Mouse (Mus musculus): ENCODE measurements around the gene Pcgf2.

Pcgf2 gene

DNA sequence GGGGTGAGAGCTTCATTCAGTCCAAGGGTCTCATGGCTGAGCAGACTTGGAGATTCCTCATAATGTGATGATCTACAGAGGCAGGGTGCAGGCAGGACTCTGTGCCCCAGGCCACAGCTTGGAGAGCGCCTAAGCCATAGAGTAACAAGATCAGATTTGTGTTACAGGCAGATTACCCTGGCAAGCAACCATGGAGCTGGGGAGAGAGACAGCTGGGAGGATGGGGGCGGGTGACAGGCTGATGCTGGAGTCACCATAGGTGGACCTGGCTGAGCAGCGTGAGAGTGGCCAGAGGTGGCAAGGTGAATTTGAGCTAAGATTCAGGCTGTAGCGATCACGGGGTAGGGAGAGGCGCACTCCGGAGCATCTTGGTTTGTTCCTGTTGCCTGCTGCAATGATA lies 32.1 kb downstream of the Pcgf2 start:
- 85% methylated on average over 7 of the region's 7 CpGs for WGBS

- WGBS: 82% methylated on average over 15 of the region's 15 CpGs
Measured at GRCm38 (mm10) chr11:97666794-97667193, 33.5 kb downstream of the Pcgf2 start.

GRCm38 (mm10) chr11:97666221-97666620 lies 34.1 kb downstream of the Pcgf2 start:
- WGBS: 91% methylated on average over 7 of the region's 7 CpGs

DNA sequence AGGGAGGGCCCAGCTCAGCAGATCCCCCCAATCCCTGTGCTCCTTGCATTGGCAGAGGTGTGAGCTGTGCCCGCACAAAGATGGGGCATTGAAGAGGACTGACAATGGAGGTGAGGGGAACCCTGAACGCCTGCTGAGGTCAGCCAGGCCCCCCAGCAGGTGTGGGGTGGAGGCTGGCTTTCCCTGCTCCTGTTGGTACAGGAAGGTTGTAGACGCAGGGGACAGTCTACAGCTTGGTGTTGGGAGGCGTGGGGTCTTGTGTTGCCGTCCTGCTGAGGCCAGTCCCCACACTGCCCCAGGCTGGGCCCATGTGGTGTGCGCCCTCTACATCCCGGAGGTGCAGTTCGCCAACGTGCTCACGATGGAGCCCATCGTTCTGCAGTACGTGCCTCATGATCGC lies 34.9 kb downstream of the Pcgf2 start:
- WGBS: 90% methylated on average over 13 of the region's 13 CpGs

- WGBS: 37% methylated on average over 6 of the region's 6 CpGs
Measured at GRCm38 (mm10) chr11:97664771-97665240, 35.5 kb downstream of the Pcgf2 start.

DNA sequence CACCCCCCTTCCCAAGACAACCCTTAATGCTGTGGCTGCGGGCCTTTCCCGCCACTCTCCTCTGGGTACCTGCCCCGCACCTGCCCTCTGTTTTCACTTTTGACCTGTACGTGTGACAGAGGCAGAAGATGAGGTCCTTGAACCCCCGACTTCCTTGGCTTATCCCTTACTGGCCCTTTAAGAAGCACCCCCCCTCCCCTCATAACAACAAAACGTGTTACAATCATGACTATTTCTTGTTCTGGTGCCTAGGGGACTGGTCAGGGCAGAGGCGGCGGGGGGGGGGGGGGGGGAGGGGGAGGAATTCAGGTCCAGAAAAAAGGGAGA lies 36.0 kb downstream of the Pcgf2 start:
- 7% methylated on average over 8 of the region's 8 CpGs for WGBS

DNA sequence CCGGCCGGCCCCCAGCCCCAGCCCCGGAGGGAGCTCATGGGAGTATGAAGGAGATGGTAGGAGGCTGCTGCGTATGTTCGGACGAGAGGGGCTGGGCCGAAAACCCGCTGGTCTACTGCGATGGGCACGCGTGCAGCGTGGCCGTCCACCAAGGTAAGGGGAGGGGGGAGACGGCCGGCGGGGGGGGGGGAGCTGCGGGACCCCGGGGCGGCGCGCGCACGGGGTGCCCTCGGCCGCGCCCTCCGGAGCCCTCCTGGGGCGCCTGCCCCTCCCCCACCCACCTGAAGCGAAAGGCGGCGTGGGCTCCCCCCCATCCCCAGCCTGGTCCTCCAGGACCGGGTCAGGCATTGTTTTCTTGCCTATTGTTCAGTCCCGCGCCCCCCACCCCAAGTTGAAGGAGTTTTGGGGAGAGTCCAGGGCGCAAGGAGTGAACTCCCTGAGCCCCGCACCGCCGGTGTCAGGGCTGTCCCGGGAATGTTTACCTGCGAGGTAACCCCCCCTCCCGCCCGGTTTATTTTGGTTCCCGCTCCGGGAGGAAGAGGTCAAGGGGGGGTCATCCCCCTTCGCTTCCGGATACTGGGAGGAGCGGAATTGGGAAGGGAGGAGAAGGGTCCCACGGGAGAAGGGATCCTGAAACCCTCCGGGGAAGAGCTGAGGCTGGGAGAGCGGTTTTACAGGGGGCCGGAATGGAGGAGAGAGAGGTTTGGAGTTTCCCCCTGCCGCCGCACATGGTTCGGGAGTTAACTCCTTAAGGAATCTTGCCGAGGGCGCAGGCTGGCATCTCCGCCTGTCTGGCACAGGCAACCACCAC lies 36.6 kb downstream of the Pcgf2 start:
- WGBS: under 1% methylated on average over 30 of the region's 57 CpGs

GRCm38 (mm10) chr11:97662893-97663527 lies 37.3 kb downstream of the Pcgf2 start, which contains the start of gene Mllt6:
Gene Mllt6 (plus strand): TSS chr11:97663414.
- 1% methylated on average over 50 of the region's 76 CpGs for WGBS

GRCm38 (mm10) chr11:97662207-97662892 lies 37.9 kb downstream of the Pcgf2 start:
- WGBS: 5% methylated on average over 21 of the region's 21 CpGs

GRCm38 (mm10) chr11:97661648-97662133 lies 38.6 kb downstream of the Pcgf2 start:
- 2% methylated on average over 20 of the region's 20 CpGs for WGBS

DNA sequence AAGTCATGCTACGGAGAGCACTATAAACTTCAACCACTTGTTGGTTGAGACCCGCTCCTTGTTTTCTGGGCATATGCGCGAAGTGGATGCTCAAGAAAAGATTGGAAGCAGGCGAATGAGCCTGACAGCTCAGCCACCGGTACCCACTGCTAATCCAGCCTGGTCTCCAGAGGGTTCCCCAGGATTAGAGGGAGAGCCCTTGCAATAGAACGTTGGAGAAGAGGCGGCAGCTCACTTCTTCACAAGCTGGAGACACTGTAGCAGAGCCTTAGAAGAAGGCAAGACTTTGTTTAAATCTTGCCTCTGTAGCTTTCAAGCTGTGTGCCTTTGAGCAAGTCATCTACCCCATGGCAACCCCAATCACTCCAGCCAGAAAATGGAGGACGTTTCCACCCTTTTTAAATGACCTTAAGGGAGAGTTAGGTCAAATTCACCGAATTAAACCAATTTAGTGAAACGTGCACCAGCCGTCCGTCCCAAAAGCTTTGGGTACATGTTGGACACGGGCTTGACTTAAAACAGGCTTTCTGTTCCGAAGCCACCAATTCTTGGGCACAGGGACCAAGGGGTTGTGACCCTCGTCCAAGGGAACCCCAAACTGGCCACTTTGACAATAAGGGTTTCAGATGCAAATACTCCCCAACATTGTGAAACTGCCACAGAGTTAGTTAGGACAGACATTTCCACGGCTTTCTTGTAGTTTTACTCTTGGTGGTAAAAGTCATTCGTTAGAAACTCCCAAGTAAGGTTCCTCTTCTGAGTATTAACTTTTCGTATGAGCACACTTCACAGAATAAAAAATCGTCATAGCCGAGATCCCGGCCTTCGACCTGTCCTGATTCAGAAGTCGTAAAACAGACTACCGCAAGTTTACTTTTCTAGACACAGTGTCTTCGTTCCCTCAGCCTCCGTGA lies 39.3 kb downstream of the Pcgf2 start:
- WGBS: 11% methylated on average over 27 of the region's 27 CpGs

DNA sequence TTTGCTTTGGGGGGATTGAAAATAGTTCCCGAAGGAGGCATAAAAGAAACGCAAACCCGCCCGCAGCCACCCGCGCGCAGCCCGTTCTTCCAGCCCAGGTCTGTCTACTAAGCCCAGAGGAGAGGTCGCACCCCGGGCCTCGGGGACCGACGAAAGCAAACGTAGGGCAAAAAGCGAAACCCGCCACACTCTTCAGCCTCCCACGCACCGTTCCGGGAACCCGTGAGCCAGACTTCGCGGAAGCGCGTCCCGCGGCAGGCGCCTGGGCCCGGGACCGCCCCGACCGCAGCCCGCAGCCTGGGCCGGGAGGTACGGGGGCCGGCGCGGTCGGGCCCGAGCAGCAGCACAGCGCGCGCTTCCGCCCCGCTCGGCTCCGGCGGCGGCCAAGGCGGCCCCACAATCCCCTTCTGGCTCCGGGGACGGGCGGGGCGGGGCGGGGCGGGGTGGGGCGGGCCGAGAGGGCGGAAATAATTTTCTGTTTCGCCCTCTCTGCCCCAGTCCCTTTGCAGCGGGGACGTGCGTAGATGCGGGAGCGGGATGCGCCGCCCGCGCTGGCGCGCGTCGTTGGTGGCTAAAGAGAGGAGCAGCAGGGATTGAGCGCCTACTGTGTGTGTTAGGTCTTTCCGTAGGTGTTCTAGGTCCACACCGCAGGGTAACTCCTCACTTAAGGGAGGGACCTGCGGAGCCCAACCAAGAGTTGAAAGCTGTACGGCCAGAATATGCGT lies 40.1 kb downstream of the Pcgf2 start:
- whole genome bisulfite sequencing: under 1% methylated on average over 77 of the region's 78 CpGs

- 14% methylated on average over 13 of the region's 13 CpGs for WGBS
Measured at GRCm38 (mm10) chr11:97659267-97659989, 40.9 kb downstream of the Pcgf2 start.

GRCm38 (mm10) chr11:97658751-97659266 lies 41.5 kb downstream of the Pcgf2 start:
- 80% methylated on average over 11 of the region's 11 CpGs for WGBS

- WGBS: 91% methylated on average over 6 of the region's 6 CpGs
Measured at GRCm38 (mm10) chr11:97657967-97658366, 42.3 kb downstream of the Pcgf2 start.

- 50% methylated on average over 6 of the region's 6 CpGs for WGBS
Measured at GRCm38 (mm10) chr11:97657184-97657945, 42.9 kb downstream of the Pcgf2 start.

DNA sequence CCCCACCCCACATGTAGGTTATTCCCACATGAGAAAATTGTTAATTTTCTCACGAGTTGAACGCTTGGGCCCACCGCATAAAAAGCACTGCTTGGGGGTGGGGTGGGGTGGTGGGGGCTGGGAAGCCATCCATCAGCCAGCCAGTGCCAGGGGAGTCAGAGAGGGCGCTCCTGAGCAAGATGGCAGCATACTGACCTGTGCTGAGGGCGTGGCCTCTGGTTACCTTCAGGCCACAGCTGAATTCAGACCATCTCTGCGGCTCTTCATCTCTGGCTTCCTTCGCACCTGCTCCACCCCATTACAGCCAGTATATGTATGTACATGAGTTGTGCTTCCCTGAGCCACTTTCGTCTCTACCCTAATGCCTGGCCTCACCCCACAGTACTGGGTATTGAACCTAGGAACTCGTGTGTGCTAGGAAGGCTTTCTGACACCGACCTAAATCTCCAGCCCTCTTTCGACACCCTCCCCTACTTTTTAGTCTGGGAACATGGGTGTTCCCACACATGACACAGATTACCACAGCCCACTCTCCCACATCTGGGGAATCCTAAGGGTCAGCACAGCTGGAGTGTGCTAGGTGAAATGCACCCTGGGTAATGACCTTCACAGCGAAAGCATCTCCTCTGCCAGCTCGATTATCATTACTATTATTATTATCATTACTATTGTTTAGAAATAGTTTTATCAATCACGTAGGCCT lies 43.9 kb downstream of the Pcgf2 start:
- 80% methylated on average over 14 of the region's 14 CpGs for WGBS

DNA sequence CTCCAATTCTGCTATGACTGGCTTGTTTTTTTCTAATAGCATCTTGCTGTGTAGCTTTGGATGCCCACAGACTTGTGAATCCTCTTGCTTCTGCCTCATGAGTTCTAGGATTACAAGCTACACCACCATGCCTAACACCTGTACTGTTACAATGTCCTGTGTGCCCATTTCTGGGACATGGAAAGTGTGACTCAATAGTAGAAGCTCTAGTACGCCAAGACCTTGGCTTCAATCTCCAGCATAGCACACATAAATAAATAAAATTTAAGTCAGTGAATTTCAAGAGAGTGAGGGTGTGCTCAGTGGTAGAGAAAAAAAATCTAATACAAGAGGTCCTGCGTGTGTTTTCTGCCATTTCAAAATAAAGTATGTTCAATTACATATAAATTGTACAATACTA lies 46.1 kb downstream of the Pcgf2 start:
- WGBS: 90% methylated on average over 2 of the region's 2 CpGs
